Mouse (Mus musculus) liver, adult 2 months (tissue): ENCODE measurements around the gene Spata18.

Experiments
- CTCF ChIP-seq: fragments of 200-500 bp; IDR thresholded peaks from 2 replicates; pipeline ENCODE4 v1.5.1; 2011; ENCODE audit warnings: low read depth, low read length, control low read depth
- POLR2A ChIP-seq: fragments of 200-500 bp; IDR thresholded peaks from 2 replicates; pipeline ENCODE4 v1.6.1; 2011; ENCODE audit warnings: low read length, control low read depth; ENCODE audit not compliant: insufficient read depth; ENCODE audit errors: extremely low read depth

DNA sequence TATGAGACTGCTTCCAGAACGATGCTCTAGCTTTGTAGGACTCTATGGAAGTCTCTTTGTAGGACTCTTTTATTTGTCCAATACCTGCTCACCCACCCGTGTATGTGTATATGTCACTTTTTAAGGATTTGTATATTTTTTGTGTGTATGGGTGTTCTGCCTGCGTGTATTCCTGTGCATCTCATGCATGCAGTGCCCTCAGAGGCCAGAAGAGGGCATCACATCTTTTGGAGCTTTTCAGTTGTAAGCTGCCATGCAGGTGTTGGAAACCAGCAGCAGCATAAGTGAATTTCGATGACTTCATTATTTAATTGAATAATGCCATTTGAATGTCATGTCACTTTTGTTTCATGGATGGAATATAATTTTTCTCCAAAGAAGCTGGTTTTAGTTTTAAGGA, 9.1 kb upstream of the Spata18 start:
- TF ChIP-seq CTCF (peak; percentile 39; the same call in 1 of the 2 replicates), POLR2A (no peak)
